Mouse (Mus musculus) cerebellum, adult 2 months (tissue): Measurements from ENCODE around the gene Myt1l. TPM values are rescaled to one million over a fixed set of nuclear protein-coding genes. Genes with fewer than 3 reads are reported as not detected.
A peak's percentile ranks its signal among the peaks of the same experiment; 100 is the strongest.

Experiments used
- DNase-seq, 2 experiments: peaks; one replicate each; pipeline ENCODE4 v3.0.0; 2021
- H3K27ac ChIP-seq: fragments of 200-500 bp; 2 replicates; pipeline ENCODE4 v1.5.1; 2012; ENCODE audit warnings: low read length, control low read depth, inconsistent platforms; ENCODE audit not compliant: insufficient read depth
- H3K27me3 ChIP-seq: fragments of 200-500 bp; 2 replicates; pipeline ENCODE4 v1.6.1; 2012; ENCODE audit warnings: inconsistent platforms, mild to moderate bottlenecking, low read length, moderate library complexity; ENCODE audit not compliant: control insufficient read depth, insufficient read depth
- H3K4me1 ChIP-seq: fragments of 200-500 bp; 2 replicates; pipeline ENCODE4 v1.6.1; 2011; ENCODE audit warnings: low read length; ENCODE audit not compliant: control insufficient read depth, insufficient read depth
- H3K4me3 ChIP-seq: fragments of 200-500 bp; replicated peaks from 2 replicates; pipeline ENCODE3; 2011; ENCODE audit warnings: mild to moderate bottlenecking, low read depth, low read length, control low read depth; ENCODE audit not compliant: insufficient read depth
- CTCF ChIP-seq: fragments of 200-500 bp; IDR thresholded peaks from 2 replicates; pipeline ENCODE4 v1.5.1; 2011; ENCODE audit warnings: low read depth, mild to moderate bottlenecking, control low read depth, low read length, moderate library complexity, borderline replicate concordance; ENCODE audit not compliant: insufficient read depth
- POLR2A ChIP-seq: fragments of 200-500 bp; IDR thresholded peaks from 2 replicates; pipeline ENCODE4 v1.6.1; 2011; ENCODE audit warnings: low read length, control low read depth, borderline replicate concordance; ENCODE audit not compliant: insufficient read depth
- WGBS: fragments of 180-500 bp; shearing (Covaris S2); methylation state at CpG from one replicate; pipeline ENCODE4 v1.1.7; 2018; 5-methylcytosine and 5-hydroxymethylcytosine counted together
- polyA plus RNA-seq: library from polyadenylated mRNA; depleted of rRNA; stranded (reverse); fragments of >200 nt; gene quantifications from 2 replicates; pipeline ENCODE4 v1.2.3, GENCODE M21; 2012

Gene Myt1l
- polyA plus RNA-seq, 1 experiment, result 43.8 TPM

DNA sequence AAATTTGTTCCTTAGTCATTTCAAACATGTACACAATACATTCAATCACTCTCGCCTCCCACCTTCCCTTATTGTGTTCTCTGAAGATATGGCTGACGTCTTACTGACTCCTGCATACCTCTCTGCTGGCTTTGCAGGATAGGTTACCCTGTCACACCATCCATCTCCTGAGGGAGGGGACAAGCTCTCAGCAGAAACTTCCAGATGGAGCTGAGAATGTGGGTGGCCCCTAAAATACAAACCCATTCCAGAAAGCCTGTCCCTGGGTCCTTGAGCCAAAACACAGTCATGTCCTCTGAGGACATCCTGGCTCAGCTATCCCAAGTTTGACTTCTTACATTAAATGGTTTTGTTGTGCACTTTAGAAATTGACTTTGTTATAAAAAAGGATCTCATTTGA, 129.7 kb downstream of the Myt1l start:
- TF ChIP-seq POLR2A (no peak), CTCF (no peak)
- H3K4me1 ChIP-seq, result peaks cover 17% of the 10 kb centered on the region
- DNase-seq, result no peak
- 94% methylated on average over 2 of the region's 2 CpGs for WGBS
- H3K27me3 ChIP-seq, result no peaks in the 10 kb centered on the region
- no peak overlapping the region for H3K27ac ChIP-seq
- no peak overlapping the region for H3K4me3 ChIP-seq

DNA sequence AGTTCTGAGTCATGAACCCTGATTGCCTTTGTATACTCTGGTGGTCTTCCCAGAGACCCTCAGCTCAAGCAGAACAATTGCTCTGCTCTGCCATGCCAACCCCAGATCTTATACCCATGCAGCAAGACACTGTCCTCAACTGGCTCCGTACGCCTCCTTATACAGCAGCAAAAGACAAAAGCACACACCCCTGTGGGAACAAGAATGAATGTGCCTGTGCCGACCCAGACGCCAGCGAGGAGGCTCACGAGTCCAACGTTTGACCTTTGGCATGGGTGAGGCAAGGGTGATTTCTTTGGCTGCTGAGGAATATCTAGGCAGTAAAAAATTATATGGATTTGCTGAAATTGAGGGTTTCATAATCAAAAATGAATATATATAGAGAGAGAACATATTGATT, 143.8 kb downstream of the Myt1l start:
- no peak for DNase-seq
- WGBS, result 91% methylated on average over 7 of the region's 7 CpGs
- Histone ChIP-seq H3K4me1 (peaks cover 3% of the 10 kb centered on the region; the same call in 1 of the 2 replicates), H3K27ac (no peak overlapping the region), H3K4me3 (no peak overlapping the region), H3K27me3 (no peaks in the 10 kb centered on the region)
- TF ChIP-seq POLR2A (no peak), CTCF (no peak)

DNA sequence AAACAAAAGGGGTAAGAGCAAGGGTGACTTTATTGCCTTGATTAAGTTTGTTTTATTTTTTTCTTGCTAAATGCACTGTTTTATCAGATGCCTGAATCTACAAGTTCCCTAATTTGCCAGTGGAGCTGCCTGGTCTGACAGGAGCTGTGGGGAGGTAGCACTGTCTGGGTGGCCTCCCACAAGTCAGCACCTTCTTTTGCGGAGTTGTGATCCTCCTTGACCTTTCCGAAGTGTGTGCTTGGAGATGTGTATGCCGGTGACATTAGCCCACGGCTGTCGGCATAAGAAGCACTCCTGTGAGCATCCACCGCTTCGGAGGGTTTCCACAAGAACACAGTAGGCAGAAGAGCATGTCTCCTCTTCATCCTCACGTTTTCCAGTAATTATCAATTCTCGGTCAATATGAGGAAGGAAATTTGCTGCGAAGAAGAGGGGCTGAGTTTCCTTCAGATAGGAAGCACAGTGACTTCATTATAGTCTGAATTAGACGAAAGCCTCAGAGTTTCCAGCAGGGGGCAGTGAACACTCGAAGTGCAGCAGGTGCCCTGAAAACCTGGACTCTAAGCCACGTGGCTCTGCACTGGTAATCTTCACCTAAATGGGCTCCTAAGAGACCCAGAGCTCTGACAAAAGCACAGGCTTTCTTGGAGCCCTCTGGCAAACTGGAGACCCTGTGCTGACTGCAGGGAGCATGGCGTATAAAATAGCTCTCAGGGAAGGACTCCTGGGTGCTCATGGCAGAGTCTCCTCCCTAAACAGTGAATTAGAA, 147.6 kb downstream of the Myt1l start:
- H3K4me1 ChIP-seq, result peaks cover 3% of the 10 kb centered on the region; the same call in 1 of the 2 replicates
- 49% methylated on average over 14 of the region's 14 CpGs for WGBS
- peak; percentile 61 to 67 for DNase-seq
- H3K4me3 ChIP-seq, result no peak overlapping the region
- H3K27me3 ChIP-seq, result no peaks in the 10 kb centered on the region
- TF ChIP-seq POLR2A (no peak), CTCF (peak; percentile 88)
- no peak overlapping the region for H3K27ac ChIP-seq

DNA sequence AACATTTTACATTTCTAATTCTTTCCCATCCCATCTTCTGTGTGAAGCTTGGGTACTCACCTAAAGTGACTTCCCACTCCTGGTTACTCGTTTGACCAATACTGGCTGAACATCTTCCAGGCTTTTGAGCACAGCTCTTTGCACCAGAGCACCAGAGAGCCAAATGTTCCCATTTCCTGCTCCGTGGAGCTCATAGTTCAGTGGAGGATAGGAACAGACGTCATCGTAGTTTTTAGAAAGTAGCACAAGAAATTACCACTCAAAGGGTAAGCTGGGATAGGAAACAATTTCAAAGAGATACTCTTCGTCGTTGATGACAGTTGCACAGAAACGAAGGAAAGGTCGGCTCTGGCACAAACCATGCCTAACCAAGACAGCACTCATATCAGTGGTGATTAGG, 154.2 kb downstream of the Myt1l start:
- WGBS, result 78% methylated on average over 8 of the region's 8 CpGs
- H3K4me3 ChIP-seq, result no peak overlapping the region
- H3K4me1 ChIP-seq, result no peaks in the 10 kb centered on the region; the same call in 1 of the 2 replicates
- no peak for DNase-seq
- TF ChIP-seq CTCF (no peak), POLR2A (no peak)
- no peaks in the 10 kb centered on the region for H3K27me3 ChIP-seq
- no peak overlapping the region for H3K27ac ChIP-seq

DNA sequence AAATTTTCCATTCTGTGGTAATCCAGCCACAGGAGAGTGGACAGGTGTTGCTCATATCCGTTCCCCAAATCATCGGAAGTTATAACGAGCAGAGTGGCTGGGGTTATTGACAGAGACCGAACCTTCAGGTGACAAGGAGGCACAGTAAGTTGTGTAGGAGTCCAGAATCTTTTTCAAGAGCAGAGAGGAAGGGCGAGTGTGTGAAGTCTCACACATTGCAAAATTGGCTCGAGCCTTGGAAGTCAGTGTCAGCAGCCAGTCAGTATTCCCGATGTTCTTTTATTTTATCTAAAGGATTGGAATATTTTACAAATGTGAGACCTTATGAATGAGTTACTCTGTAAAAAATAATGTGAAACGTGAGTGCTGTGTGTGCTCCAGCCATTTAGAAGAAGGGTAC, 154.8 kb downstream of the Myt1l start:
- WGBS, result 88% methylated on average over 8 of the region's 8 CpGs
- Histone ChIP-seq H3K4me1 (no peaks in the 10 kb centered on the region; the same call in 1 of the 2 replicates), H3K27ac (no peak overlapping the region), H3K4me3 (no peak overlapping the region), H3K27me3 (no peaks in the 10 kb centered on the region)
- TF ChIP-seq POLR2A (no peak), CTCF (no peak)
- DNase-seq, result no peak

DNA sequence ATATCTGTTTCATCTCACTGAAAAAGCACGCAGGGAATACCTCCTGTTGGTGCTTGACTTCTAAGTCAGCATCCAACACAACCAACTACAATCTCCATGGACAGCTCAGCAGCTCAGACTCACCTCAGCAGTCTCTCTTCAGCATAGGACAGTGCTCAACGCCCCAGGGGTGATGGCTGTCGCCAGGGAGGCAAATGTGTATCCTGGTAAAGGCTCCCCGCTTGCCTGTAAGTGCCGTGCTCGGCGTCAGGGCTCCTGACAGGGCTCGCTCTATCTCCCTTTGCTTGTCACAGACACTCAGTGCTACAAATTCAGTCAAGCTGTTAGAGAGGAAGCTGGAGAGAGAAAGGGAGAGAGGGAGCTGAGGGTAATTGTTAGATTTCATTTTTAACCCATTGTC, 158.1 kb downstream of the Myt1l start:
- 49% methylated on average over 8 of the region's 8 CpGs for WGBS
- H3K27ac ChIP-seq, result no peak overlapping the region
- no peak for DNase-seq
- TF ChIP-seq POLR2A (no peak), CTCF (no peak)
- H3K4me1 ChIP-seq, result peaks cover 2% of the 10 kb centered on the region
- no peak overlapping the region for H3K4me3 ChIP-seq
- no peaks in the 10 kb centered on the region for H3K27me3 ChIP-seq

DNA sequence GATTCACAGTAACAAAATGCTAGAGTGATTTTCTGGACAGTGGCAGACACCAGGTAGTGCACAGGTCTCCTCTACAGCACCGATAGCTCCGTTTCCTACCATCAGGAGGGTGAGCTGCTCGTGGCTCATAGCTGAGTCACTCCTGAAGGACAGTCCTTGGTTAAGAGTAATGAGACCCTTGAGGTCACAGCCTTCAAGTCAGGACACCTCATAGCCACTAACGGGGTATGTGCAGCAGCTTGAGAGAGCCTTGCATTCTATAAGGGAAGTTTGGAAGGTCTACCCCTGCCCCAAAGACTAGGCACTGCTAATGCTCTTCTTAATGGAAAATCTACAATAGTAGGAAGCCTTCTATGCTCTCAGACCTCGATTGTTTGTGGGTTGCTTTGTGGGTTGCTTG, 163.4 kb downstream of the Myt1l start:
- no peak for TF ChIP-seq CTCF
- TF ChIP-seq POLR2A, result no peak
- DNase-seq, result no peak
- WGBS, result 83% methylated on average over 5 of the region's 5 CpGs

DNA sequence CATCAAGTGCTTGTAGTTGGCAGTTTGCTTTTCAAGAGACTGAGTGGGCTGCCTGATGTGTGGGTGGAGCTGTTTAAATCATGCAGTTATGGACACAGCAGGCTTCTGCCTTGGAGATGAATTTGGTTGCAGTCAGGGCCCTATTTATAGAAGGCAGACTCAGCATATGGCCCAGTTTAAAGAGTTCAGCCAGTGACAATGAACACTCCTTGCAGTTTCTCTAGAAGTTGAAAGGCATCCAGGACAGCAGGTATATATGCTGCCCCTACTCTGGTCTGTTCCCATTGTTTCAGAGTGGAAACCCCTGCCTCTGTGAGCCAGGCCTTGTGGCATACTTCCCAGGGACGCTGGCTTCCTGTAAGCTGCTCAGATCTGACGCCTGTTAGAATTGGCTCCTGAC, 167.0 kb downstream of the Myt1l start:
- H3K27ac ChIP-seq, result no peak overlapping the region
- no peak overlapping the region for H3K4me3 ChIP-seq
- H3K4me1 ChIP-seq, result peaks cover 27% of the 10 kb centered on the region
- TF ChIP-seq POLR2A, result no peak
- TF ChIP-seq CTCF, result no peak
- WGBS, result 0% methylated on average over 2 of the region's 2 CpGs
- H3K27me3 ChIP-seq, result no peaks in the 10 kb centered on the region
- peak; percentile 53 to 73 for DNase-seq

More for the DNA sequence above, 163.4 kb downstream of the Myt1l start:
- H3K27me3 ChIP-seq, result no peaks in the 10 kb centered on the region
- H3K4me1 ChIP-seq, result peaks cover 14% of the 10 kb centered on the region
- no peak overlapping the region for H3K4me3 ChIP-seq
- no peak overlapping the region for H3K27ac ChIP-seq
